Mouse (Mus musculus) embryonic facial prominence, embryonic 14.5 days (tissue): ENCODE data around the gene Map3k14. TPM values are rescaled to one million over a fixed set of nuclear protein-coding genes. Genes with fewer than 3 reads are reported as not detected.

Experiments used
- ATAC-seq: fragments of 200-750 bp; cut with Nextera tagmentation; 2 replicates; pipeline ENCODE4 v1.8.0; 2017; ENCODE audit warnings: low read depth, moderate number of reproducible peaks, moderate TSS enrichment
- DNase-seq: peaks from one replicate; pipeline ENCODE4 v3.0.0-alpha.2; 2015; ENCODE audit warnings: low spot score
- H3K27ac ChIP-seq: fragments of 300-500 bp; sonication (generic); replicated peaks from 2 replicates; pipeline ENCODE4 v1.5.1; 2014; ENCODE audit warnings: low read depth, mild to moderate bottlenecking, low read length, moderate library complexity
- H3K27me3 ChIP-seq: fragments of 300-500 bp; sonication (generic); replicated peaks from 2 replicates; pipeline ENCODE4 v1.6.1; 2014; ENCODE audit warnings: low read length; ENCODE audit not compliant: control insufficient read depth, insufficient read depth
- H3K36me3 ChIP-seq: fragments of 300-500 bp; sonication (generic); 2 replicates; pipeline ENCODE4 v1.6.1; 2014; ENCODE audit warnings: low read length, mixed read lengths; ENCODE audit not compliant: control insufficient read depth, insufficient read depth
- H3K4me1 ChIP-seq: fragments of 300-500 bp; sonication (generic); 2 replicates; pipeline ENCODE4 v1.6.1; 2014; ENCODE audit warnings: antibody characterized with exemption, low read length; ENCODE audit not compliant: control insufficient read depth, insufficient read depth
- H3K4me2 ChIP-seq: fragments of 300-500 bp; sonication (generic); 2 replicates; pipeline ENCODE4 v1.6.1; 2014; ENCODE audit warnings: low read depth, mild to moderate bottlenecking, low read length, moderate library complexity, mixed read lengths
- H3K4me3 ChIP-seq: fragments of 300-500 bp; sonication (generic); 2 replicates; pipeline ENCODE4 v1.5.1; 2014; ENCODE audit warnings: low read depth, mild to moderate bottlenecking, low read length
- H3K9ac ChIP-seq: fragments of 300-500 bp; sonication (generic); 2 replicates; pipeline ENCODE4 v1.6.1; 2014; ENCODE audit warnings: low read depth, mild to moderate bottlenecking, low read length, moderate library complexity, mixed read lengths
- H3K9me3 ChIP-seq: fragments of 300-500 bp; sonication (generic); 2 replicates; pipeline ENCODE4 v1.6.1; 2016; ENCODE audit warnings: low read length; ENCODE audit not compliant: control insufficient read depth
- WGBS: fragments of 180-500 bp; shearing (Covaris S2); extraction: QIAGEN DNeasy Blood & Tissue Kit; methylation state at CpG from one replicate; pipeline ENCODE4 v1.1.7; 2014; 5-methylcytosine and 5-hydroxymethylcytosine counted together
- polyA plus RNA-seq: library from polyadenylated mRNA; unstranded; fragments of >200 nt; fragmentation: Nextera tagmentation; extraction: Ambion mirVana; gene quantifications from 2 replicates; pipeline ENCODE4 v1.2.1, GENCODE M21; 2014

The Map3k14 gene
- polyA plus RNA-seq, 1 experiment from 2014 or later = 4.6 TPM

GRCm38 (mm10) chr11:103201664-103202063 lies 65.6 kb downstream of the Map3k14 start:
- peaks cover 14% of the 10 kb centered on the region for H3K4me1 ChIP-seq
- H3K4me2 ChIP-seq = no peak overlapping the region; the same call in 1 of the 2 replicates
- no peaks in the 10 kb centered on the region for H3K36me3 ChIP-seq
- peak; percentile 87 for DNase-seq
- peaks cover 35% of the 10 kb centered on the region for H3K27me3 ChIP-seq
- no peak overlapping the region for H3K4me3 ChIP-seq
- H3K9ac ChIP-seq = no peak overlapping the region
- peak; percentile 75 for ATAC-seq
- no peaks in the 10 kb centered on the region for H3K9me3 ChIP-seq
- no peak overlapping the region for H3K27ac ChIP-seq
- 16% methylated on average over 6 of the region's 6 CpGs for WGBS

GRCm38 (mm10) chr11:103198911-103199803 lies 68.1 kb downstream of the Map3k14 start:
- H3K4me3 ChIP-seq = peak overlapping the region; percentile 48
- peak overlapping the region; percentile 86 for H3K4me2 ChIP-seq
- peaks cover 14% of the 10 kb centered on the region for H3K4me1 ChIP-seq
- H3K36me3 ChIP-seq = no peaks in the 10 kb centered on the region
- WGBS = 1% methylated on average over 41 of the region's 59 CpGs
- peak overlapping the region; percentile 55 for H3K9ac ChIP-seq
- no peak overlapping the region for H3K27ac ChIP-seq
- peaks cover 58% of the 10 kb centered on the region for H3K27me3 ChIP-seq
- ATAC-seq (peak; percentile 64), DNase-seq (peak; percentile 75)
- no peaks in the 10 kb centered on the region for H3K9me3 ChIP-seq

- peaks cover 66% of the 10 kb centered on the region for H3K27me3 ChIP-seq
- H3K9me3 ChIP-seq = no peaks in the 10 kb centered on the region
- no peak for DNase-seq
- WGBS = 7% methylated on average over 16 of the region's 16 CpGs
- peaks cover 14% of the 10 kb centered on the region for H3K4me1 ChIP-seq
- H3K4me3 ChIP-seq = peak overlapping the region; percentile 48
- peak overlapping the region; percentile 86 for H3K4me2 ChIP-seq
- no peak overlapping the region for H3K9ac ChIP-seq
- no peaks in the 10 kb centered on the region for H3K36me3 ChIP-seq
- no peak overlapping the region for H3K27ac ChIP-seq
- ATAC-seq = no peak
Observed at GRCm38 (mm10) chr11:103198339-103198738, 68.9 kb downstream of the Map3k14 start.

- H3K27ac ChIP-seq = no peak overlapping the region
- ATAC-seq = no peak
Observed at GRCm38 (mm10) chr11:103197340-103197739, 69.9 kb downstream of the Map3k14 start.

GRCm38 (mm10) chr11:103195656-103196055 lies 71.6 kb downstream of the Map3k14 start:
- Histone ChIP-seq H3K27ac (no peak overlapping the region), H3K9me3 (no peaks in the 10 kb centered on the region), H3K4me2 (no peak overlapping the region), H3K36me3 (no peaks in the 10 kb centered on the region), H3K9ac (no peak overlapping the region), H3K4me1 (peaks cover 18% of the 10 kb centered on the region), H3K27me3 (peaks cover 93% of the 10 kb centered on the region), H3K4me3 (no peak overlapping the region)
- no peak for ATAC-seq
- 76% methylated on average over 5 of the region's 5 CpGs for WGBS
- DNase-seq = no peak

More at GRCm38 (mm10) chr11:103197340-103197739, 69.9 kb downstream of the Map3k14 start:
- Histone ChIP-seq H3K4me2 (no peak overlapping the region), H3K4me3 (no peak overlapping the region), H3K9me3 (no peaks in the 10 kb centered on the region), H3K4me1 (peaks cover 22% of the 10 kb centered on the region), H3K9ac (no peak overlapping the region), H3K36me3 (no peaks in the 10 kb centered on the region), H3K27me3 (peaks cover 76% of the 10 kb centered on the region)
- DNase-seq = no peak
- WGBS = 84% methylated on average over 4 of the region's 4 CpGs

GRCm38 (mm10) chr11:103195236-103195635 lies 72.0 kb downstream of the Map3k14 start:
- peaks cover 18% of the 10 kb centered on the region for H3K4me1 ChIP-seq
- no peak overlapping the region for H3K9ac ChIP-seq
- ATAC-seq = no peak
- H3K27me3 ChIP-seq = peaks cover 96% of the 10 kb centered on the region
- DNase-seq = no peak
- H3K4me2 ChIP-seq = no peak overlapping the region
- WGBS = 82% methylated on average over 18 of the region's 18 CpGs
- no peak overlapping the region for H3K27ac ChIP-seq
- H3K9me3 ChIP-seq = no peaks in the 10 kb centered on the region
- H3K36me3 ChIP-seq = no peaks in the 10 kb centered on the region
- H3K4me3 ChIP-seq = no peak overlapping the region

- 38% methylated on average over 9 of the region's 9 CpGs for WGBS
- H3K27ac ChIP-seq = no peak overlapping the region
Observed at GRCm38 (mm10) chr11:103193825-103194168, 73.5 kb downstream of the Map3k14 start.

GRCm38 (mm10) chr11:103192956-103193824 lies 74.1 kb downstream of the Map3k14 start:
- peak overlapping the region; percentile 42 for H3K9ac ChIP-seq
- ATAC-seq = peak; percentile 42; the same call in 1 of the 2 replicates
- WGBS = 5% methylated on average over 38 of the region's 44 CpGs

More at GRCm38 (mm10) chr11:103193825-103194168, 73.5 kb downstream of the Map3k14 start:
- no peak for DNase-seq
- H3K4me1 ChIP-seq = peaks cover 9% of the 10 kb centered on the region; the same call in 1 of the 2 replicates
- ATAC-seq = no peak
- H3K9ac ChIP-seq = no peak overlapping the region
- 0 out of 2 replicates have a peak overlapping the region, but pooled peaks have one; percentile 59 for H3K4me2 ChIP-seq
- peaks cover 81% of the 10 kb centered on the region for H3K27me3 ChIP-seq
- no peak overlapping the region for H3K4me3 ChIP-seq
- H3K36me3 ChIP-seq = no peaks in the 10 kb centered on the region
- H3K9me3 ChIP-seq = no peaks in the 10 kb centered on the region

More at GRCm38 (mm10) chr11:103192956-103193824, 74.1 kb downstream of the Map3k14 start:
- Histone ChIP-seq H3K36me3 (no peaks in the 10 kb centered on the region), H3K9me3 (no peaks in the 10 kb centered on the region), H3K27ac (no peak overlapping the region), H3K4me3 (peak overlapping the region; percentile 31), H3K4me1 (peaks cover 9% of the 10 kb centered on the region; the same call in 1 of the 2 replicates), H3K27me3 (peaks cover 75% of the 10 kb centered on the region), H3K4me2 (peak overlapping the region; percentile 59)
- peak; percentile 59 for DNase-seq
